Mouse (Mus musculus) liver, adult 2 months (tissue): ENCODE measurements around the gene Lmx1a. TPM values are rescaled to one million over a fixed set of nuclear protein-coding genes. Genes with fewer than 3 reads are reported as not detected.

Experiments
- DNase-seq: peaks from one replicate; pipeline ENCODE4 v3.0.0-alpha.2; 2011; ENCODE audit warnings: low read depth, low spot score; ENCODE audit errors: extremely low read depth
- H3K27ac ChIP-seq: fragments of 200-500 bp; replicated peaks from 2 replicates; pipeline ENCODE4 v1.5.1; 2012; ENCODE audit warnings: low read depth, mild to moderate bottlenecking, control low read depth, inconsistent platforms, low read length; ENCODE audit not compliant: insufficient read depth
- H3K27me3 ChIP-seq: fragments of 200-500 bp; 2 replicates; pipeline ENCODE4 v1.6.1; 2012; ENCODE audit warnings: mild to moderate bottlenecking, moderate library complexity, low read length, inconsistent platforms; ENCODE audit not compliant: control insufficient read depth, insufficient read depth
- H3K36me3 ChIP-seq: fragments of 200-500 bp; 2 replicates; pipeline ENCODE4 v1.6.1; 2012; ENCODE audit warnings: low read length, inconsistent platforms; ENCODE audit not compliant: control insufficient read depth, insufficient read depth
- H3K4me1 ChIP-seq: fragments of 200-500 bp; 2 replicates; pipeline ENCODE4 v1.6.1; 2011; ENCODE audit warnings: low read length; ENCODE audit not compliant: control insufficient read depth, insufficient read depth
- H3K4me3 ChIP-seq: fragments of 200-500 bp; 2 replicates; pipeline ENCODE4 v1.5.1; 2011; ENCODE audit warnings: low read depth, mild to moderate bottlenecking, control low read depth, low read length, moderate library complexity; ENCODE audit not compliant: insufficient read depth
- H3K79me2 ChIP-seq: fragments of 200-500 bp; 2 replicates; pipeline ENCODE4 v1.6.1; 2012; ENCODE audit warnings: inconsistent platforms, mild to moderate bottlenecking, low read length, moderate library complexity; ENCODE audit not compliant: control insufficient read depth, insufficient read depth
- H3K9ac ChIP-seq: fragments of 200-500 bp; 2 replicates; pipeline ENCODE4 v1.6.1; 2012; ENCODE audit warnings: low read depth, mild to moderate bottlenecking, control low read depth, inconsistent platforms, low read length
- CTCF ChIP-seq: fragments of 200-500 bp; IDR thresholded peaks from 2 replicates; pipeline ENCODE4 v1.5.1; 2011; ENCODE audit warnings: low read depth, low read length, control low read depth
- POLR2A ChIP-seq: fragments of 200-500 bp; IDR thresholded peaks from 2 replicates; pipeline ENCODE4 v1.6.1; 2011; ENCODE audit warnings: low read length, control low read depth; ENCODE audit not compliant: insufficient read depth; ENCODE audit errors: extremely low read depth
- WGBS: fragments of 180-500 bp; shearing (Covaris S2); methylation state at CpG from one replicate; pipeline ENCODE4 v1.1.7; 2018; 5-methylcytosine and 5-hydroxymethylcytosine counted together
- polyA plus RNA-seq: library from polyadenylated mRNA; depleted of rRNA; stranded (reverse); fragments of >200 nt; gene quantifications from 2 replicates; pipeline ENCODE4 v1.2.3, GENCODE M21; 2012
- total RNA-seq: library from RNA; depleted of rRNA; stranded (reverse); fragments of >200 nt; gene quantifications from 2 replicates; pipeline ENCODE4 v1.2.3, GENCODE M21; 2014

The Lmx1a gene
- total and polyA plus RNA-seq, 2 experiments = not detected

DNA sequence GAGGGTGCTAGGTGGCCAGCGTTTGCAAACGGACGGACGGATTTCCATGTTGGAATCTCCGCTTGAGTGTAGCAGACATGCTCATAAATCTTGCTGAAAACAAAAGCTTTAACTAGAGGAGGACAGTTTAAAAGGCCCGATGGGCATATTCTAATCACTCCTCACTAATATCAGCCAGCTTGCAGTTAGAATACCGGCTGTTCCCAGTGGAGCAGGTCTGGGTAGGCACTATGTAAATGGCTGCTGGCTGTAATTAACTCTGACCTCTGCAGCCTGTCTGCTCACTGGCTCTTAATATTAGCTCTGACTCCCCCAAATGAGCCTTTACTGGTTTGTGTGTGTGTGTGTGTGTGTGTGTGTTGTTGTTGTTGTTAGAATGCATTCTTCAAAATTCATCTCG, 69.2 kb downstream of the Lmx1a start:
- no peak overlapping the region for H3K27ac ChIP-seq
- H3K79me2 ChIP-seq = no peaks in the 10 kb centered on the region
- no peaks in the 10 kb centered on the region for H3K36me3 ChIP-seq
- H3K4me3 ChIP-seq = no peak overlapping the region
- H3K9ac ChIP-seq = no peak overlapping the region
- WGBS = 84% methylated on average over 8 of the region's 8 CpGs
- TF ChIP-seq CTCF = no peak
- no peak for TF ChIP-seq POLR2A
- no peaks in the 10 kb centered on the region; the same call in 1 of the 2 replicates for H3K4me1 ChIP-seq
- no peaks in the 10 kb centered on the region for H3K27me3 ChIP-seq
- DNase-seq = no peak

DNA sequence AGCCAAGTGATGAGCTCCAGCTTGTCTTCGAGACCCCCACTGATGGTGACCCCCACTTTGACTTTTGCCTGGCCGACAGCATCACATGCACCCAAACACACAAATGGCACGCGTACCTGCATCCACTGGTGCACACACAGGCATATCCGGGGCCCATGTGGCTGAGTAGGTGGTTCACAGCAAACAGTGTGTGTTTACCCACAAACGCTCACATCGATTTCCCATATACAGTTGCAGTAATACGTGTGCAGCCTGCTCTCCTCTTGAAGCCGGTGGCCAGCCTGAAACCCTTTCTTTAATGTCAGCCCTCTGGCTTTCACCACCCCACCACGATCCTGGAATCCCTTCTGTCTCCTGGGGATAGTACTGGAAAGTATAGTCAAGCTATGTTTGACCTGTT, 71.3 kb downstream of the Lmx1a start:
- H3K4me3 ChIP-seq = no peak overlapping the region
- H3K79me2 ChIP-seq = no peaks in the 10 kb centered on the region
- no peaks in the 10 kb centered on the region; the same call in 1 of the 2 replicates for H3K4me1 ChIP-seq
- 26% methylated on average over 10 of the region's 10 CpGs for WGBS
- no peak overlapping the region for H3K9ac ChIP-seq
- peak; percentile 18 for DNase-seq
- H3K27ac ChIP-seq = no peak overlapping the region
- no peak for TF ChIP-seq POLR2A
- no peak for TF ChIP-seq CTCF
- H3K36me3 ChIP-seq = no peaks in the 10 kb centered on the region
- no peaks in the 10 kb centered on the region for H3K27me3 ChIP-seq

DNA sequence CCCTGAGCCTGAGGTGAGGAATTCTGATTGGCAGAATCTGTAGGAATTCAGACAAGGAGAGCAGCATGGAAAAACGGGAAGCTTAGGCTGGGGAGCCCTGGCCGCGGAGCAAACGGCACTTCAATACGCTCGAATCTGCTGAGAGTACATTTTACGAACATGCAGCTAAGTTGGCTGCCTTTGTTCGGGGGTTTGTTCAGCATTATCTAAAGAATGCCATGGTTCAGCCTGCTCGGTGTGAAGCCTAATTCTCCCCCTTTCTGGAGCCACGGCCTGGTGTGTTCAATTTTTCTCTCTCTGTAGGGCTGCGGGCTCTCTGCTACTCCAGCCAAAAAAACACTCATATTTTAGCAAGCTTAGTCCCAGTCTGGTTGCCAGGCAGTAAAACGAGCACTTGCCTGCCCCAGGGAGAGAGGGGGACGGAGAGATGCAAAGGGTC, 72.8 kb downstream of the Lmx1a start:
- H3K4me1 ChIP-seq = no peaks in the 10 kb centered on the region; the same call in 1 of the 2 replicates
- DNase-seq = no peak
- no peaks in the 10 kb centered on the region for H3K27me3 ChIP-seq
- no peak overlapping the region for H3K4me3 ChIP-seq
- TF ChIP-seq POLR2A (no peak), CTCF (no peak)
- H3K79me2 ChIP-seq = no peaks in the 10 kb centered on the region
- H3K9ac ChIP-seq = no peak overlapping the region
- no peaks in the 10 kb centered on the region for H3K36me3 ChIP-seq
- no peak overlapping the region for H3K27ac ChIP-seq
- 77% methylated on average over 13 of the region's 13 CpGs for WGBS

DNA sequence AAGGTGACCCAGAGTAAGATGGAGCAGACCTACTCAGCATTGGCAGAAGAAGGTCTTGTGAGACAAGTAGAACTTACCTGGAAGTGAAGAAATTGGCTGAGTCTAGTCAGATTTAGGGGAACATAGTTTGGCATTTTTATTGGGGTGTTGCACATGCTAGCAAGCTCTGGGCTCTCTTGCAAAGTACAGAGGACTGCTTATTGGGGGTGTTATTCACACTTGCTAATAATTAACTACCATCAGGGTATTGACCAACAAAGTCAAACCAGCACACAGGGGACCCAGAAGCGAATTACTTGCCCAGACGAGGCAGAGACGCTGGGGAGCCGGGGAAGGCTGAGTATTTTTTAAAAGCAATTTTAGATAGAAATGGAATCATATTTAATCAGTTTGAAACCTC, 77.6 kb downstream of the Lmx1a start:
- Histone ChIP-seq H3K79me2 (no peaks in the 10 kb centered on the region), H3K9ac (no peak overlapping the region), H3K4me1 (no peaks in the 10 kb centered on the region), H3K27ac (no peak overlapping the region), H3K36me3 (no peaks in the 10 kb centered on the region), H3K27me3 (no peaks in the 10 kb centered on the region), H3K4me3 (no peak overlapping the region)
- peak; percentile 53 for DNase-seq
- 26% methylated on average over 4 of the region's 4 CpGs for whole genome bisulfite sequencing
- no peak for TF ChIP-seq CTCF
- TF ChIP-seq POLR2A = no peak

DNA sequence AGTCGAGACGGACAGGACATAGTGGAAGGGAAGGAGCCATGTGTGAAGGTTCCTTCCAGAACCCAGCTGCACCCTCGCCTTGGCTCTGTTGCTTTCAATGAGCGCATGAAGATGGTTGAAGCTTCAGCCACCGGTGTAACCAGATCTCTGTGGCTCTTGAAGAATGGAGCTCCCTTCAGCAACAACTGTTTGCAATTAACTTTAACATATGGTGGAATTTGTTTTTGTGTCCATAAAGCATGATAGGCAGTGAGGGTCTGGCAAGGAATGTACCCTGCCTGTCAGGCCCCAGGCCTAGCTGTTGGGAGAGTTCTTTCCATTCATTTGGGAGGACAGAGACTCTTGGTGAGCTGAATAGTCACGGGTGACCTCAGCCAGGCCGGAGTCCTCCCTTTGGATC, 81.4 kb downstream of the Lmx1a start:
- no peak for DNase-seq
- TF ChIP-seq CTCF (no peak), POLR2A (no peak)
- H3K36me3 ChIP-seq = no peaks in the 10 kb centered on the region
- no peak overlapping the region for H3K4me3 ChIP-seq
- 88% methylated on average over 7 of the region's 7 CpGs for WGBS
- H3K27me3 ChIP-seq = no peaks in the 10 kb centered on the region
- no peak overlapping the region for H3K27ac ChIP-seq
- no peaks in the 10 kb centered on the region for H3K4me1 ChIP-seq
- H3K9ac ChIP-seq = no peak overlapping the region
- H3K79me2 ChIP-seq = no peaks in the 10 kb centered on the region

DNA sequence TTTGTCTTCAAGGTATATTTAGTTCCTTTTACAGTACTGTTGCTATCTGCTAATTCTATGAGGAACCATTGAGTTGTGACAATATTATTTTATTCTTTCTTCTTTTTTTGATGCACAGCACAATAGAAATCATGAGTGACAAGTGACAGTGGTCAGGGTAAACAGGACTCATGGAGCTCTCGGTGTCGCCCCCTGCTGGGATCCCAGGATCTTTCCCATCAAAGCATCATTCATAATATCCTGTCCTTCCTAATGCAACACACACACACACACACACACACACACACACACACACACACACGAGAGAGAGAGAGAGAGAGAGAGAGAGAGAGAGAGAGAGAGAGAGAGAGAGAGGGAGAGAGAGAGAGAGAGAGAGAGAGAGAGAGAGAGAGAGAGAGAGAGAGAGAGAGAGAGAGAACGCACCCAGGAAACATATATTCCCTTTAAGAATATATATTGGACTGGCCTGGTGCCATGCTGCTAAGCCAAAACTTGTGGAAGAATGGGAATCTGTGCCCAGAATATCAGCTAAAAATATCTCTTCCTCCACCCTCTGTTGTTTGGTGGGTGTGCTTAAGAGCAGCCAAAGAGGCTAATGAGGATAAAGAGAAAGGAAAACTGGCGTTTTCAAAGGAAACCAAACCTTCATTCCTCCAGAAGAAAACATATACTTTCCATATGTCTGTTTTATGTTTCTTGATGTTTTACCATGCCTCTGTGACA, 90.9 kb downstream of the Lmx1a start:
- H3K36me3 ChIP-seq = no peaks in the 10 kb centered on the region
- WGBS = 76% methylated on average over 4 of the region's 5 CpGs
- no peaks in the 10 kb centered on the region for H3K79me2 ChIP-seq
- no peak overlapping the region for H3K9ac ChIP-seq
- no peak overlapping the region for H3K4me3 ChIP-seq
- TF ChIP-seq CTCF = no peak
- TF ChIP-seq POLR2A = no peak
- no peak for DNase-seq
- no peaks in the 10 kb centered on the region for H3K27me3 ChIP-seq
- no peak overlapping the region for H3K27ac ChIP-seq
- H3K4me1 ChIP-seq = no peaks in the 10 kb centered on the region
